Mouse (Mus musculus) frontal cortex, adult (tissue): Measurements from ENCODE around the gene Nfya.

Experiments
- ATAC-seq: cut with Nextera tagmentation; 2 replicates; pipeline ENCODE4 v1.9.2; 2017; ENCODE audit warnings: mild to moderate bottlenecking, moderate library complexity, mixed read lengths; ENCODE audit not compliant: low TSS enrichment

Nfya gene

DNA sequence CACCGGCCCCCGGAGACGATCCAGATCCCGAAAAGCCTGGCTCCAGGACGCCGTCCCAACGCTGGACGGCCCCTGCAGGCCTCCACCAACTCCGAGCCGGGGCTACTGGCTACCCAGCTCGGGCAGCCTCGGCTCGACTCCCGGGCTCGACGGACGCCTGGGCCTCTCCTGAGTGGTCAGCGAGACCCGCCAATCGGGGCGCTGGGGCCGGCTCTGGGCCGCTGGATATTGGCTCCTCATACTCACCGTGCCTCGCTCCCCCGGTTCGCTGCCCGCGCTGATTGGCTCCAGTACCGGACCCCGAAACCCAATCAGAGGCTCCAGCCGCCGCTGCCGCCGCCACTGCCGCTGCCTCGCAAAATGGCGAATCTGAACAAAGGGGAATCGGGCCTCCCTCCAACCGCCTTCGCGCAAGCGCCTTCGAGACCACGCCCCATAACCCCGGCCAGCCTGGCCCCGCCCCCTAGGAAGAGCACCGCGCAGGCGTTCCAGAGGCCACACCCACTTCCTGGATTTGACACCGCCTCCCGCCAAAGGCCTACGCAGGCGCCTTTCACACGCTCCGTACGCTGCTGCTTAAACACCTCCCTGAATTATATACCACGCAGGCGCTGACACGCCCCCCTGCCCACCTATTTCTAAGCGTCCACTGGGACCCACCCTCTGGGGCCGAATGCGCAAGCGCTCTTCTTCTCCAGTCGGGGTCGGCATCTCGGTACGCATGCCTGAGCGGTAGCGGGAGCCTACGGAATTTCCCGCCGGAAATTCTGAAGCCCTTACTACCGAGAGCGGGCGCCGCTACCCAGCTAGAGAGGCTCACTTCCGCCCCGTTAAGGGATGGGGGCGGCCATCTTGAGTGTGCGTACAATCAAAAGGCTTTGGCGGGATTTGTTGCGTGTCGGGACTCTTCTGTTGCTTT is at the start of gene Nfya, which contains the start of gene Oard1:
Gene Nfya (minus strand): TSS at position 527 of the 919 bp plus-strand sequence.
Gene Oard1 (plus strand): TSS at position 635 of the 919 bp plus-strand sequence.
- ATAC-seq = peak; percentile 84

DNA sequence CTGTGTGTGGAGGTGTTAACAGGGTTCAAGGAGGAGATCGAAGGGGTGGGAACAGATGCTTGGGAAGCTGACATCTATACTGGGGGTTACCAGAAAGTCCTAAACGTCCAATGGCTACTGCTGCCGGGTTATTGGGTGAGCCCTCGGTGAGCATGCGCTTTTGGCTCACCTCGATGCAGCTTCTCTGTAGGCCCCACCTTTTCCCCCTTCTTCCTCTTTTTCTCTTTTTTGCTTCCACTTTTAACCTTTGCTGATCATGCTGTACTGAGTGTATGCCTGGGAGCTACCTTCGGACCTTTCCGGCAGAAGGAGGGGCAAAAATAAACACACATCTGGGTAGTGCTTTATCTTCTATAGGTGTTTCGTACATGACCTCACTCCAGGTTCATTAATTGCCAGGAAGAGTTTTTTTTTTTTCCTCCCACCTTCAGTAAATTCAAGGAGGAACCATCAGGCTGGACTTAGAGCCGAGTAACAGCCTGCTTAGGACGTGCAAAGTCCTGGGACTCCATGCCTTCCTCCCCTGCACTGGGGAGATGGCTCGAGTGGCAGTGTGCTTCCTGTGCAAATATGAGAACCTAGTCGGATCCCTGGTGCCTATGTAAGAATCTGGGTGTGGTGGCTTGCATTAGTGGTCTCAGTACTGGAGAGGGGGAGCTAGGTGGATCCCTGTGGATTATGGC is 48.4 kb upstream of the Nfya start:
- ATAC-seq = no peak

DNA sequence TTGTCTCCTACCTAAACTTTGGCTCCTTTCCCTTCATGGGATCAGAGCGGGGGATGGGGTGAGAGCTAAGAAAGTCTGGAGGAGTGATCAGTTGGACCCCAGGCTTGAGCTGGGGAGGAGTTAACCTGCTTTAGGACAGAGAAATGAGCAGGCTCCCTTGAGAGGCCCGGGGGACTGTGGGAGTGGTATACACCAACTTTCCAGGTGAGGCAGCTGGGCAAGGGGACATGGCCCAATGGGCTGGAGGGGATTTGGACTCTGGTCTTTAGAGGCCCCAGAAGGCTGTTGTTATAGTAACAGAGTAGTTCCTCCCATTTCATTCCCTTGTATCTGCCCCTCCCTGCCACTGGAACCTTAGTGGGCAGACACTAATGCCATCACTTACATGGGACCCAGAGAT is 46.2 kb upstream of the Nfya start:
- no peak for ATAC-seq

DNA sequence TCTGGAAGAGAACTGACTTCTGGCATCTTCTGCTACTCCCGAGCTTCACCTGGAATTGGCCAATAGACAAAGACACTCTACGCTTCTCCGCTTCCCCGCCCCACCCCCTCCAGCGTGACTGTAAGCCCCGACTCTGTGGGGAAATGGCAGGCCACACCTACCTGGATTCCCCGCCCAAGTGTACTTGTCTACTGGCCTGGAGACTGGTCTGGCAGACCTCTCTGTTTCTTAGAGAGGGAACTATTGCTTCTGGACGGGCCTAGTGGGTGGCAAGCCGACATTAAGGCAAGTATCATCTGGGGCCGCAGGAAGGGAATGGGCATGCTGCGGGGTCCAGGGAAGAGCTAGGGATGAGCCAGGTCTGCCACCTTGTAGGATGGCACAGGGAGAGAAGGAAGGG is 45.0 kb upstream of the Nfya start, which contains the start of gene Unc5cl:
Gene Unc5cl (plus strand): TSS at position 214 of the 400 bp plus-strand sequence.
- no peak for ATAC-seq

DNA sequence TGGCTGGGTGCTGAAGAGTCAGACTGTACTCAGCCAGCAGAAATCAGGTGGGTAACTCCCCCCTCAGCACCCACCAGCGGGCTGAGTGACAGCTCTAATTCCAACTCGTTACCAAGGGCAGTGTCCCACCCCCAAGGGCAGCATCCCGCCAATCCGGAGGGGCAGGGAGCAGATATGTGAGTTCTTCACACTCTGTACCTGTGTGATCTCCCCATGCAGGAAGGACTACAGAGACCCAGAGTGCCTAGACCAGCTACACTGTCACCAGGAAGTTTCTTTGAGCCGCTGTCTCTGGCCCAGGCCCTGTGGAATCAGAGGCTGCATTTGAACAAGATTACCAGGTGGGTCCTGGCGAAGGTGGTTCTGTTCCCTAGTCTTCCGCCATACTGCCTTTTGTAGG is 44.5 kb upstream of the Nfya start:
- ATAC-seq = no peak

DNA sequence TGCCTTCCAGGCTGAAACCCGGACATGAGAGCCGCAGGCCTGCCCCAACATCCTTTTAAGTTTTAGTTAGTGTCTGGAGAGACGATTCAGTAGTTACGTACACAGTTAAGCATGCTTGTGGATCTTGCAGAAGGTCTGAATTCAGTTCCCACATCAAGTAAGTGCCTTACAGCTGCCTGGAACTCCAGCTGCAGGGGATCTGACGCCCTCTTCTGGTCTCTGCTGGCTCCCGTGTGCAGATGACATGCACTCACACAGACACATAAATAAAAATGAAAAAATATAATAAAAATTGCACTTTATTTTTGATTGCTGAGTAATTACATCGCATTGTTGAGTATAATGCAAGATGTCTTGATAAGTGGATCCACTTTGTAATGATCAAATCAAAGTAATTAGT is 43.8 kb upstream of the Nfya start:
- no peak for ATAC-seq

DNA sequence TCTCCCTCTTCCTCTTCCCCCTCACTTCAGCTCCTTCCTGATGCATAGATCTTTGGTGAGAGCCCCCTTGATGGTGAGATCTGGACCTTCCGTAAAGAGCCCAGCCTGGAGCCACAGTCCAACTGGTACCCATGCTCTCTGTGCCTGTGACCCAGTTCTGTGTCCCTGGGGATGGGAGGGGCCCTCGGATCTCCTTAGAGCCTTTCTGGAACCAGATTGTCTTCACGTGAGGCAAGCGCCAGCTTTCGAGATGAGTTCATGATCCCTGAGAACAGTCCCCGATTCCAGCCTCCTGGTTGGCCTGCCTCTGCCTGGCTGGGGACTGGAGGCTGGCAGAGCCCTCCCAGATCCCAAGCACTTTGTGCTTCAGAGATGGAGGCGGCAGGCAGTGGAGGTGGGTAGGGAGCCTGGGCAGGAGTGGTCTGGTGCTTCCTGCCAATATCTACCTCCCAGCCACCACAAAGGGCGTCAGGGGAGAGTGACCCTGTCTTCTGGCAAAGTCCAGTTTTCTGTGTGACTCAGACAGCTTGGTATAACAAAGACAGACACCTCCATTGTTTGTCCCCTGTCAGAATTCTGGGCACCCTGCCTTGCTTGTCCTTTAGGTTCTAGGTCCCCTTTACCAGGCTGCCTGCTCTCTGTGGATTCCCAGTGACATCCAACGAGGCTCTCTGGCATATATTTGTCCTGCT is 42.2 kb upstream of the Nfya start:
- no peak for ATAC-seq

DNA sequence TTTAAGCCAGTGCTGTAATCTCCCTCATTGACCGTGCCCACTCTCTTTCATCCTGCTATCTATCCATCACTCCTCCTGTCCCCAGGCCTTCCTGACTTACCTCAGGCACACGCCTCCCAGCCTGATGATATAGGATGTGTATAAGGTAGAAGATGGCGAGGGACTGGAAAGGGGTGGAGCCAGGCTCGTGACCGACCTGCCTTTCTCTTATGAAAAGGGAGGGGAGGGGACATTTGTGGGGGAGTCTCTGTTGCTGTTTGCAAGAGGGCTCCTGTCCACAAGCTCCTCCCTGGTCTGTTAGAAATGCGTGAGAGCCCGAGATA is 41.6 kb upstream of the Nfya start, which contains the start of gene Tspo2:
Gene Tspo2 (minus strand): TSS at position 170 of the 323 bp plus-strand sequence.
- no peak for ATAC-seq

DNA sequence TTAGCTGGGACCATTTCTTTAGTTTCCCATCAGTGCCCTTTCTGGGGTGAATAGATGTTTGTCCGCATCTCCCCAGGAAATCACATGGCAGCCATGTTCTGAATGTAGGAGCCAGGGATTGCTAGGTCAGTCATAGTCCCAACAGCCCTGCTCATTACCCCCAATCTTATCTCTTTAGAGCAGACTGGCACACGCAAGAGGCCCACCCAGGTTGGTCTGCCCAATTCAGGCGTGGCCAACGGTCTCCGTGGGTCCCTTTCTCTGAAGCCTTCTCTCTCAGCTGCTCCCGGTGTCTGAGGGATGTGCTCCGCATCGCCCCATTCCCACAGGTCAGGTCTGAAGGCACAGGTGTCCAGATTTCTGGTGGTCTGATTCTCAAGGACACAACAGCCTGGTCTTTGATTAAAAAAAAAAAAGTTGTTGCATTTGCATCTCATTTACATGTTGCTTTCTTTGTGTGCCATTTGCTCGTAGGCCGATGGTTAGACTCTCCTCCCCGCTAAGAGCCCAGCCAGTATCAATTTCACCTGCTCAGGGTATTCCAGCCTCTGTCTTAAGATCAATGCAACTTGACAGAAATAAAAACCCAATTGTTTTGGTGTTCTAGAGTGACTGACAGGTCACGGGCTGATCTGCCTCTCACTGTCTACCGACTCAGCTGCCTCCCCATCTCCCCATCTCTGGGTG is 41.1 kb upstream of the Nfya start:
- no peak for ATAC-seq

DNA sequence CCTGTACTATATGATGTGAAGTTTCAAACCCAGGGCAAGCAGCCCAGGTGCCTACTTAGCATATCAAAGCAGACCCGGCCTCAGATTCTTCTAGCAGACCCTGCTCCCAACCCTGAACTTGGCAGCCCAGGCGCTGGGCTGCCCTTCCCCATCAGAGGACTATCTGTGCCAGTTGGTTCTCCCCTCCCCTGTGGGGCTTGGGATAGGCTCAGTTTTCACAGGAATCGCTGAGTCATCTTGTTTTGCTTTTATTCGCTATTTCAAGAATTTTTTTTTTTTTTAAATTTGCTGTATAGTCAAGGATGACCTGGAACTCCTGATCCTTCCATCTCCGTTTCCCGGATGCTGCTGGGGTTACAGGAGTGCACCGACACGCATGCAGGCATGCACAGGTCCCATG is 38.0 kb upstream of the Nfya start:
- ATAC-seq = no peak

DNA sequence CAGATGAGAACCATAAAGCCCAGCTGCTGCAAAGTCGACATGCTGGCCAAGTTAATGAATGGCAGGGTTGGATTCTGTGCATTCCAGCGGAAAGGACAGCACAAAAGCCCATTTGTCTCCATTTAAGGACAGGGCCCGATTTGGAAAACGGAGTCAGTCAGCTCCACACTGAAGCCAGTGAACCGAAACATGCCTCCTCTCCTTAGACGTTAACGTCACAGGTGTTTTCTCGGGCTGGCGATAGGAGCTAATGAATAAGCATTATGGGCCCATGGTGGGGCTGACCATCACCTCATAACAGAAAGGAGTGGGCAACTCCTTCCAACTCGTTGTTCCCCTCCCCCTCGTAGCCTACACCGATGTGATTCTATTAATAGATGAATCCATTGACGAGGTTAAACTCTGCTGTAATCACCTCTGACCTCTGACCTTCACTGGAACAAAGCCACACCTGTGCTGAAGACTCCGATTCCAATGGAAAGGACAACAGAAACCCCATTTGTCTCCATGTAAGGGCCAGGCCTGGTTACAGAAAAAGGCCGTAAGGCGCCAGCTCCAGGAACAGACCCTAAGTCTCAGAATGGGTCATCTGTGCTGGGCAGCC is 33.9 kb upstream of the Nfya start:
- no peak for ATAC-seq

DNA sequence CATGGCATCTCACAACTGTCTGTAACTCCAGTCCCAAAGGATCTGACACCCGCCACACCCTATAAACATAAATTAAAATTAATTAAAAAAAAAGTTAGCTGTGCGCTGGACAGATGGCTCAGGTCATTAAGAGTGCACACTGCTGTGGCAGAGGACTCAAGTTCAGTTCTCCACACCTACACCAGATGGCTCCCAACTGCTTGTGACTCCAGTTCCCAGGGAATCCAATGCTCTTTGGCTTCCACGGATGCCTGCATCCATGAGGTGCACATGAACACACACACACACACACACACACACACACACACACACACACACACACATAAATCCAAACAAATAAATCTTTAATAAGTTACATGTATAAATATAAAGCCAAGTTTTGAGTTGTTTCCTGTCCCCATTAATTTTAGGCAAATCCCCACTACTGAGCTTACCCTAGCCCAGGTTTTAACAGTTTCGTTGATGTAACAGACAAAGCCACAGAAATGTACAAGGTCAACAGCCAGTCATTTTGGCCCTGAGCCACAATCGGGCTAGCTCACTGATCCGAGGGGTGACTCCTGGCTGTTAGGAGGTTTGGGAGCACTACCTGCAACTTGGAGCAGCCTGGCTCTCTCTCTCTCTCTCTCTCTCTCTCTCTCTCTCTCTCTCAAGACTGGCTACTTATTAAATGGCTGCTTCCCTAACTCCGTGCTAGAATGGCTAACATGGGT is 33.2 kb upstream of the Nfya start:
- ATAC-seq = no peak

DNA sequence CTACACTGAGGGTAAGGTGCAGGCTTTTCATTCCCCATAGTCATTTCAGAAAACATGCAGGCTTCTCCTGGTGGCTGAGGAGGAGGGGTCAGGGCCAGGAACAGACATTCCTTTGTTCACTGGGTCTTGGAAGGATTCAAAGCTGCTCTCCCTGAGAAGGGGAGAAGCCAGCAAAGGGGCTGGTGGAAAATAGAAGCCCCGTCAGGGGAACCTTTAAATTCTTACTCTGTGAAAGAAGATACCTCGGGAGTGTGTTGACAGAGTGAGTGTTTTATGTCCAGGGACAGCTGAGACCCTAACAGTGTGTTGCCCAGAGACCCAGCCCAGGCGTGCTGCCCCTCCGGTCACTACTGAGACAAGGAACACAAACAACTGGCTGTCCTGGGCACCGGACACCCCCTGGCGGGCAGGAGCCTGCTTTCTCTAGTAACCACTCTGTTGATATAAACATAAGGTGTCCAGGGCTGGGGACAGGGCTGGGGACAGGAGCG is 27.8 kb upstream of the Nfya start:
- ATAC-seq = no peak

DNA sequence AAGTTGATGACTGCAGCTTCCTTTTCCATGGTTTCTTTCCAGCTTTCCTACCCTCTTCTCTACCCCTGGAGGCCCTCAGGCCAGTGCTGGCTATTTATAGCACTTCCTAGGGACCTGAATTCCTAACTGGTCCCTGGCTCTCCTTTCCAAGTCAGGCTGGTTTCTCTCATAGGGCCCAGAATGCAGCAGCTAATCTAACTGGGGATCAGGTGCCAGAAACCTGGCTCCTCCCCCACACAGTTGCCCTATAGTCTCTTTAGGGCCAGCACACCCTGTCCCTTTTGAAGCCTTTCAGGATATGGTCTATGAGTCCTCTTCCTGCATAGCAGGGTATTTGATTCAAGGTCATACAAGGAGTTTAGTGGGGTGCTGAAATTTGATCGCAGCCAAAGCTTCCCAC is 26.8 kb upstream of the Nfya start:
- no peak for ATAC-seq

DNA sequence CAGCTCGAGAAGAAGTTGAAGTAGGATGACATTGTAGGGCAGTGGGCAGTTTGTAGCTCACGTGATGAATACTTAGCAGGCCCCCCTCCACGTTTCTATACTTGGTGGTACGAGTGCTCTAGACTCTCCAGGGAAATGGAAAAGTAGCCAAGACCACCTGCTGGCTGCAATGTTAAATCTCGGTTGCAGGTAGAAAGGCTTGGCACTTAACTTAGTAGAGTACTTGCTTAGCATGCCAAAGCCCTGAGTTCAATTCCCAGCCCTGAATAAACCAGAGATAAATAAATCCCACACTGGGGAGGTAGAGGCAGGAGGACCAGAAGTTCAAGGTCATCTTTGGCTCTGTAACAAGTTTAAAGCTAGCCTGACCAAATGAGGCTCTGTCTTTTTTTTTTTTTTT is 24.8 kb upstream of the Nfya start:
- ATAC-seq = no peak

DNA sequence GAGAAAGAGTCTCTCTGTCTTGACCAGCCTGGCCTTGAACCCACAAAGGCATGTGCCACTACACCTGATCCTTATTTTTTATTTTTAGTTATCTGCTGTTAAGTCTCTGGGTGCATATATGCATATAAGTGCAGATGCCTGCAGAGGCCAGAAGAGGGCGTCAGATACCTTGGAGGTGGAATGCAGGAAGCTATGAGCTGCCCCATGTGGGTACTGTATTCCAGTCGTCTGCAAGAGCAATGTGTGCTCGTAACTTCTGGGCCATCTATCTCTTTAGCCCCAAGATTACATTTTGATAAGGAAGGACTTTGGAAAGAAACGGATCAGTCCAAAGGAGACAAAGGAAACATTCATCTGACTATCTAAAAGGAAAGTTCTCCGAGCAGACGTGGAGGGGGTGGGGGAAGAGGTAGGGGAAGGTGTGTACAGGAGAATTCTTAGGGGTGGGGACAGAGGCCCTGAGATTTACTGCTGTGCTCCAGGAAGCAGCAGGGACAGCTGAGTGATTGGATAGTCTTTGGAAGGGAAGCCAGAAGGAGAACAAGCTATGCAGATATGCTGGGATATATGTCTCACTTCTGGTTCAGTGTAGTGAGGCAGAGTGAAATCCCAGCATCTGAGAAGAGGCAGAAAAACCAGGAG is 24.1 kb upstream of the Nfya start:
- ATAC-seq = no peak

DNA sequence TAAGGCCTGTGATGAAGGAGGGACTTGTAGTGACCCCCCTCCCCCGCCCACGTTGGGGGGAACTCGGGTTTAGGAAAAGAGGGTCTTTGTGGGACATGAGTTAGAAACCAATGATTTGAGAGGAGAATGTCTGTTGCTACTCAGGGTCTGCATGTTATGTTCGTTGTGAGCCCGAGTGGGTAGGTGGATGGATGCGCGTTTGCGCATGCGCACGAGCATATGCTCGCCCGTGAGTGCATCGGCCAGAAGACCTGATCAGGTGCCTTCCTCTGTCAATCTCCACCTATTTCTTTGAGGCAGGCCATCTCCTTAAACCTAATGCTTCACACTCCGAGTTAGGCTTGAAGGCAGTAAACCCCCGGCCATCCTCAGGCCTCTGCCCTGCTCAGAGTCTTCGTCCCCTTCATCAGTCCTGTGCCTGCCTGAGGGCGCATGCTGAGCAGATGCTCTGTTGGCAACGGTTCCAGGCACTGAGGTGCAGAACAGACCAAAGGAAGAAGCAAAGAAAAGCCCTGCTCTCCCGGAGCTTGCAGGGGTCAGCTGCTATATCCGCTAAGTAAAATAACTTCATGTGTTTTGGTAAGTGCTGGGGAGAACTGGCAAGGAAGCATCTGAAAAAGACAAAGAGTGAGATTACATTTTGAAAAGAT is 23.4 kb upstream of the Nfya start:
- no peak for ATAC-seq

DNA sequence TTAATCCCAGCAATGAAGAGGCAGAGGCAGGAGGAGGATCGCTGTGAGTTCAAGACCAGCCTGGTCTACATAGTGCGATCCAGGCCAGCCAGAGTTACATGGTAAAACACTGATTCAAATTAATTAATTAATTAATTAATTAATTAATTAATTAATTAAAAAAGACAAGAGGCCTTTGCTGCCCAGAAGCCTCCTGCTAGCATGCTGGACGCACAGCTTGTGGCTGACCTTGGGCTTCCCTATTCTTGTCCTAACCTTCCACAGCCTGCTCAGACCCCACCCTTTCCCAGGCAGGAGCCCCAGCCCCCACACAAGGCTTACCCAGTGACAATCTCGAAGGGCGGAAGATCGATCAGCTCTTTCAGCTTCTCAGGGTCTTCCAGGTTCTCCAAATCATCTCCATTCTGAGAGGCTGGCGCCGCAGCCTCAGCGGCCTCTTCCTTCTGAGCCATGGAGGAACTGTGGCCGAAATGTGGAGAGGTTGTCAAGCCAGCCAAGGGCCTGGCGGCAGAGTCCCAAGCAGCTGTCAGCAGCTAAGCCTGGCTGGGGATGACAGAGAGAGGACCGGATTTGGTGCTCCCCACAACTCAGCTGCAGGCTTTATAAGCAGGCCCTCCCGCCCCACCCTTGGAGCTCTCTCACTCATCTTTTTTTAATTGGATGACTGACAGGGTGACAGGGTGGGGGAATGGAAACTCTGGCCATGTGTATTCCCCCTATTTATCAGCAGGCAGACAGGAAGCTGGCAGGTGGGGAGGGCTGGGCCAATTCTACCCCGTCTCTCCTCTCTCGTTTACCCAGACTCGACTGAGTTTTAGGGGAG is 22.7 kb upstream of the Nfya start, which contains the start of gene Apobec2:
Gene Apobec2 (minus strand): TSS at position 773 of the 823 bp plus-strand sequence.
- ATAC-seq = no peak

DNA sequence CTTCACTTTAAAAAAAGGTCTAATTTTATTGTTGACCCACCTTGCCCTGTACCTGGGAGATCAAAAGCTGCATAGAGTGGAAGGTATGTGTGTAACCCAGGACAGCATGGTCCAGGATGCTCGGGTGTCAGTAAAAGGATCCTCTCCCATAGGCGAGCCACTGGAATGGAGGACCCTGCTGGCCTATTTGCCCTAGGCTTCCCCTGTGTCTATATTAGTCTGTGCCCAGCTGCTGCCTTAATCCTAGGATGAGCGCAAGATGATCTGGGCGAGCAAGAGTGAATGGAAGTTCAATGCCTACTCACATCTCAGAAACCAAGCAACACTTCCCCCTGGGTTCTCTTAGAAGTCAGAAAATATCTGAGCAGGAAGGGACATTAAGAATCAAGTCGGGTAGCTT is 21.3 kb upstream of the Nfya start:
- ATAC-seq = no peak
